Mouse (Mus musculus): ENCODE results near the gene Tceanc2. TPM values are rescaled to one million over a fixed set of nuclear protein-coding genes. Genes with fewer than 3 reads are reported as not detected.

Gene Tceanc2
- polyA plus RNA-seq (2015; fragmentation: Nextera tagmentation; extraction: Ambion mirVana): 17.7 and 36.3 TPM in 2 replicates

DNA sequence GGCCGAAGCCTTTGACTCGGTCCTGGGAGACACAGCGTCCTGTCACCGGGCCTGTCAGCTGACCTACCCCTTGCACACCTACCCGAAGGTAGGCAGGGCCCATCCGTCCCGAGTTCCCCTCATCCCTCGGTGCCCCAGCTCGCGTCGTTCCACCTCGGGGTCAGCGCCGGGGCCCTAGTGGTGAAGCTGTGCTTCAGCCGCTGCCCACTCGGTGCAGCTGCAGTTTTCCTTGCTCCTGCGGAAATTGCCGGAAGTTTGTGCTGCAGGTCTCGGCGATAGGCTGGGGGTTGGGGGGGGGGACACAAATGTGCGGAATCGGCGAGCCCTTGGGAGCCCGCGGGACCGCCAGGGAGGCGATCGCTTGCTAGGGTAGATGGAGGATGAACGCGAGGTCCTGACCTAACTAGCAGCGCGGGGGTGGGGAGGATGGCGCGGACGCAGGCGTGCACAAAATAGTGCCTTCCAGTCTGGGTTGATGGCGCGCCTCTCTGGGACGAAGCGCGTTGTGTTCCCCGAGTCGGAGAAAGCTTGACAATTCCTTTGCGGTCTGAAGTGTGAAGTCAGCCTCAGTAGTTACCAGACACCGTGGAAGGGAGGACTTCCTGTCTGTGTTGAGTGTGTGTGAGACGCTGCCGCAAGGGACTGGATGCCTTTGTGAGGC lies at the start of gene Tceanc2:
Gene Tceanc2 (minus strand): TSS at position 287 of the 661 bp plus-strand sequence.
- peaks cover under 1% of the 10 kb centered on the region; the same call in 1 of the 2 replicates for H3K36me3 ChIP-seq
- peak within 1 kb of the TSS; percentile 99 for H3K4me3 ChIP-seq (replicated peaks)
- whole genome bisulfite sequencing: under 1% methylated on average over 47 of the region's 47 CpGs
- peak within 1 kb of the TSS; percentile 87 for H3K9ac ChIP-seq (replicated peaks)
- no peaks in the 10 kb centered on the region for H3K9me3 ChIP-seq (replicated peaks)
- H3K27me3 ChIP-seq (replicated peaks): no peaks in the 10 kb centered on the region
- peaks cover 46% of the 10 kb centered on the region for H3K4me1 ChIP-seq
- H3K27ac ChIP-seq (replicated peaks): peak within 1 kb of the TSS; percentile 99
- peak within 1 kb of the TSS; percentile 77 for H3K4me2 ChIP-seq
- peak; percentile 70 for ATAC-seq (ENCODE audit: low FRiP score)

DNA sequence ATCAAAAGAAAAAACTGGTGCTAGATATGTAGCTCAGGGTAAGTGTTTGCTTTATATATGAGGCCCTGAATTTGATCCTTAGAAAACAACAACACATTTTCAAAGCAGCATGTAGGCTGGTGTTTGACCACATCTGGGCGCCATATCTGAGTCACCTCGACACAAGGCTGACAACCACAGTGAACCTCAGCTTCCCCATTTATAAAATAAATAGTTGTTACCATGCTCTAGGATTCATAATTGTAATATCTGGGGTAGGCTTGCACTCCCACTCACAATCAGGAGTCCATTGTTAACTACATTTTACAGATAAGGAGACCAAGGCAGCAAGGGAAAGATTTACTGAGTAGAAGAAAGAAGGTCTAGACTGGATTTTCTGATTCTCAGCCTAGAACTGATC lies 47.4 kb upstream of the Tceanc2 start:
- 93% methylated on average over 2 of the region's 2 CpGs for WGBS
- H3K4me2 ChIP-seq: no peak overlapping the region
- H3K4me1 ChIP-seq: no peaks in the 10 kb centered on the region
- no peak for ATAC-seq (ENCODE audit: low FRiP score)
- H3K4me3 ChIP-seq (replicated peaks): no peak overlapping the region
- H3K27me3 ChIP-seq (replicated peaks): no peaks in the 10 kb centered on the region
- H3K36me3 ChIP-seq: peaks cover 9% of the 10 kb centered on the region
- no peak overlapping the region for H3K27ac ChIP-seq (replicated peaks)
- no peaks in the 10 kb centered on the region for H3K9me3 ChIP-seq (replicated peaks)
- H3K9ac ChIP-seq (replicated peaks): no peak overlapping the region

DNA sequence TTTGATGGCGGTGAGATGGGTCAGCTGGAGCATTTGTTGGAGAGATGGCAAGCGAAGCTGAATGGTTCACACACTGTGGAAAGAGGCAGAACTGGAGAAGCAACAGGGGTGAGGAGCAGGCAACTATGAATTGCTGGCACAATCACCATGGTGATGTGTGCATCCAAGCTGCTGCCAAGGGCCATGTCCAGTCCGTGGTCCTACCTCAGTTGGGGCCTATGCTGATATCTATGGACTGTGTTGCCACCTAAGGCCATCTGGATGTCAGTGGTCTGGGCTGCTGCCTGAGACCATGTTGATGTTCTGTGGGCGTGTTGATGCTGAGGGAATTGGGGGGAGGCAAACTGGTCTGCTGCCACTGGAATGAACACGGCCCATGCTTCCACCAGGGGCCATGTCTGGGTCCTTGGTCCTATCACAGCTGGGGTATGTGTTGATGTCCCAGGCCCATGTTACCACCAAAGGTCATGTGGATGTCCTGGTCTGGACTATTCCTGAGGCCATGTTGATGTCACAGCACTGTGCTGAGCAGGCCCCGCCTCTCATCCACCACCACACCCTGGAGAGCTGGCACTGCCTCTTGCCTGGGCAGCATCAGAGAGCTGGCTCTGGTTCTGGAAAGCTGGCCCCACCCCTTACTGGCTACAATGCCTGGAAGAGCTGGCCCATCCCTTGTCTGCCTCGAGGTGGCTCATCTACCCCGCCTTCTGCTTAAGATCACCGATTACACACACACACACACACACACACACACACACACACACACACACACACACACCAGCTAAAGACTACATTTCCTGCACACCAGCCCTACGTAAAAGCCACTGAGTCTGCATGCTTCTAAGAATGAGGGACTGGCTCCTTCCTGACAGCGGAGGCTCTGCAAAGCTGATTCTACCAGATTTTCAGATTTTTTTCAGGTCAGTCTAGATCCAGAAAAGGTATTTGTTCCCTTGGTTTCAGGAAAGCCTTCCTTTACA lies 44.6 kb upstream of the Tceanc2 start:
- Histone ChIP-seq H3K27ac (replicated peaks) (no peak overlapping the region), H3K27me3 (replicated peaks) (no peaks in the 10 kb centered on the region), H3K4me3 (replicated peaks) (no peak overlapping the region), H3K4me1 (no peaks in the 10 kb centered on the region), H3K36me3 (no peaks in the 10 kb centered on the region), H3K4me2 (no peak overlapping the region), H3K9me3 (replicated peaks) (no peaks in the 10 kb centered on the region), H3K9ac (replicated peaks) (no peak overlapping the region)
- no peak for ATAC-seq (ENCODE audit: low FRiP score)
- WGBS: 84% methylated on average over 11 of the region's 11 CpGs

DNA sequence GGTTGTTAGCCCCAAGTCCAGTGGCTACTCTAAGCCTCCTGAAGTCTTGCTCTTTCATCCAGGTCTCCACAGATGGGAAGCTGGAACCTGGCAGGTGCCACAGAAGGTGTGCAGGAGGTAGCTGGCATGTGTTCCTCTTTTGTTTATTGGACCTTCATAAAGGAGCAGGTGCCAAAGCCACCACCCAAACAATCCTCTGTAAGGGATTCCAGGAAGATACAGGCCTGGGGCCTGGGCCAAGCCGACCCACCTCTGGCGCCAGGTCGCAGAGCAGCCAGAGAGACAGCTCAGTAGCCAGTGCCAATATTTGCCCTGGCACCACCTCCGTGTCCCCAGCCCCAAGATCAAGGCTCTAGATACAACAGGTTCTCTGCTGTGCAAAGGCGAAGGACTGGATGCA lies 42.6 kb upstream of the Tceanc2 start:
- Histone ChIP-seq H3K9ac (replicated peaks) (no peak overlapping the region), H3K27ac (replicated peaks) (no peak overlapping the region), H3K9me3 (replicated peaks) (no peaks in the 10 kb centered on the region), H3K4me1 (no peaks in the 10 kb centered on the region), H3K4me2 (no peak overlapping the region), H3K27me3 (replicated peaks) (no peaks in the 10 kb centered on the region), H3K36me3 (no peaks in the 10 kb centered on the region), H3K4me3 (replicated peaks) (no peak overlapping the region)
- 94% methylated on average over 5 of the region's 5 CpGs for WGBS
- ATAC-seq (ENCODE audit: low FRiP score): no peak

DNA sequence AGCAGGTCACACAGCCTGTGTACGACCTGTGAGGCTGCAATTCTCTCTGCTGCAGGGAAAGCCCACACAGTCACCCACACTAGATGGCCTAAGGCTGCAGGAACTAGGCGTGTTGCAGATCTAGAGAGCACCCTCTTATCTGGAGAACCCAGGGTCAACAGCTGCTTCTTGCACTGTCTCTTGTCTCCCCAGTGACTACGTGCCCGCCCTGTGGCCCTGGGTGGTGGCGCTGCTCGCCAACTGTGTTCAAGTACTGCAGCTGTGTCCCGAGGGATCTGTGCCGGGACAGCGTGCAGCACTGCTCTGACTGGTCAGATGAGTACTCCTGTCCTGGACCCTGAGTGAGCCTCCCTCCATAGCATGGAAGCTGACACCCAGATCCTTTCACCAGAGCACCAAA lies 38.7 kb upstream of the Tceanc2 start:
- H3K27ac ChIP-seq (replicated peaks): no peak overlapping the region
- no peak overlapping the region for H3K9ac ChIP-seq (replicated peaks)
- no peaks in the 10 kb centered on the region for H3K4me1 ChIP-seq
- no peak overlapping the region for H3K4me3 ChIP-seq (replicated peaks)
- WGBS: 91% methylated on average over 9 of the region's 9 CpGs
- H3K4me2 ChIP-seq: no peak overlapping the region
- no peaks in the 10 kb centered on the region for H3K36me3 ChIP-seq
- H3K27me3 ChIP-seq (replicated peaks): no peaks in the 10 kb centered on the region
- no peaks in the 10 kb centered on the region for H3K9me3 ChIP-seq (replicated peaks)
- ATAC-seq (ENCODE audit: low FRiP score): no peak

DNA sequence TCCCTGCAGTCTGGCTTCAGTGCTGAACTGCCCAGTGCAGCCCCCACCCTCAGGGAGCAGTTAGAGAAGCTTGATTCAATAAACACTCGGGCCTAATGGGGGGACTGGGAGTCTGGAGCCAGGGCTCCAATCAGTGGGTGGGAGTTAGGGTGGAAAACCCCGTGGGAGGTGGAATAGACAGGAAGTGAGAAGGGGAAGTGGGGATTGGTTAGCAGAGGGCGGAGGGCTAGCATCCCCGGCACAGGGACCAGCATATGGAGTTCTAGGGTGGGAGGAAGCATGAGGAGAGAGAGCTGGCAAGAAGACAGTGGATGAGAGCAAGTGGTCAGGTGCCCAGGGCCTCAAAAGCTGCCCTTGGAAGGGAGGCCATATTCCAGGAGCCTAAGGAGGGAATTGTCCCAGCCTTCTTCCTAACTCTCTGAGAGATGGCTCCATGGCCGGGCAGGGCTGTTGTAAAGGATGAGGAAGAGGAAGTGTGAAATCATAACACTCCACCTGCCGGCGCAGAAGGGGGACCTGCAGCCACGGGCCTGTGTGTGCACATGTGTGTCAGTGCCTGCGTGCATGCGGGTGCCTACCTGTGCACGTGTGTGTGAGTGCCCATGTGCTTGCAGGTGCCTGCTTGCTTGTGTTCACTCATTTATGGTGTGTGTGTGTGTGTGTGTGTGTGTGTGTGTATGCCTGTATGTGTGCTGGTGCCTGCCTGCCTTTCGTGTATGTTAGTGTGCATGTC lies 34.5 kb upstream of the Tceanc2 start:
- H3K27ac ChIP-seq (replicated peaks): no peak overlapping the region
- ATAC-seq (ENCODE audit: low FRiP score): no peak
- H3K9me3 ChIP-seq (replicated peaks): no peaks in the 10 kb centered on the region
- H3K4me2 ChIP-seq: no peak overlapping the region
- H3K36me3 ChIP-seq: 0 out of 2 replicates have a peak, but pooled peaks cover 3% of the 10 kb centered on the region
- no peaks in the 10 kb centered on the region for H3K4me1 ChIP-seq
- WGBS: 77% methylated on average over 12 of the region's 12 CpGs
- no peaks in the 10 kb centered on the region for H3K27me3 ChIP-seq (replicated peaks)
- no peak overlapping the region for H3K4me3 ChIP-seq (replicated peaks)
- no peak overlapping the region for H3K9ac ChIP-seq (replicated peaks)

DNA sequence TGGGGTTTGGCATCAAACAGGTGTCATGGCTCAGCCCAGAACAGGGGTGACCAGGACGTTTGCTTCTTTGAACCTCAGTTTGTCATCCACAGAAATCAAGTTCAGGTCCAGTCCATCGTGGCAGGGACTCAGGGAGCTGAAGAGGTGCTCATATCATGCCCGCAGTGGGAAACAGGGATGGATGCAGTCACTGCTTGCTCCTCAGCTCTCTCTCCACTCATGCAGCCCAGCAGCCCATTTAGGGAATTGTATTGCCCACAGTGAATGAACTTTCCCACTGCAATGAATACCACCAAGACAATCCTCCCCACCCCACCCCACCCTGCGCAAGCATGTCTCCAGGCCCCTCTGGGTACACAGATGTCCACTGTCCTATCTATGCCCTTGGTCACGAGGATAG lies 33.0 kb upstream of the Tceanc2 start:
- Histone ChIP-seq H3K9me3 (replicated peaks) (no peaks in the 10 kb centered on the region), H3K27me3 (replicated peaks) (no peaks in the 10 kb centered on the region), H3K9ac (replicated peaks) (no peak overlapping the region), H3K4me2 (no peak overlapping the region), H3K36me3 (peaks cover 12% of the 10 kb centered on the region), H3K27ac (replicated peaks) (no peak overlapping the region), H3K4me1 (no peaks in the 10 kb centered on the region), H3K4me3 (replicated peaks) (no peak overlapping the region)
- no peak for ATAC-seq (ENCODE audit: low FRiP score)
- 83% methylated on average over 5 of the region's 5 CpGs for WGBS

DNA sequence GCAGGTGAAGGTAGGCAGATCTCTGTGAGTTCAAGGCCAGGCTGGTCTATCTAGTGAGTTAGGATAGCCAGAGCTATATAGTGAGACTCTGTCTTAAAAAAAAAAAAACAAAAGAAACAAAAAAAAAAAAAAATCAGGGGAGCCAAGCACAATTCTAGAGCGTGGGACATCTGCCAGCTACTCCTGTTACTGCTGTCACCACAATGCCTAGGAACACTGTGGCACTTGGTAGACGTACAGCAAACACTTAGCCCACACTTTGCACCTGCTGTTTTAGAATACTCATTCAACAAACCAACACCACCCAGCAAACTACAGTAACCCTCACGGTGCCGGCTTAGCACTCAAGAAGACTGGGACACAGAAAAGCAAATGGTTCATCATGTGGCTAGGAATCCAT lies 32.5 kb upstream of the Tceanc2 start:
- Histone ChIP-seq H3K4me2 (no peak overlapping the region), H3K27me3 (replicated peaks) (no peaks in the 10 kb centered on the region), H3K36me3 (peaks cover 12% of the 10 kb centered on the region), H3K27ac (replicated peaks) (no peak overlapping the region), H3K4me3 (replicated peaks) (no peak overlapping the region), H3K4me1 (no peaks in the 10 kb centered on the region), H3K9ac (replicated peaks) (no peak overlapping the region), H3K9me3 (replicated peaks) (no peaks in the 10 kb centered on the region)
- no peak for ATAC-seq (ENCODE audit: low FRiP score)
- 70% methylated on average over 4 of the region's 4 CpGs for WGBS

DNA sequence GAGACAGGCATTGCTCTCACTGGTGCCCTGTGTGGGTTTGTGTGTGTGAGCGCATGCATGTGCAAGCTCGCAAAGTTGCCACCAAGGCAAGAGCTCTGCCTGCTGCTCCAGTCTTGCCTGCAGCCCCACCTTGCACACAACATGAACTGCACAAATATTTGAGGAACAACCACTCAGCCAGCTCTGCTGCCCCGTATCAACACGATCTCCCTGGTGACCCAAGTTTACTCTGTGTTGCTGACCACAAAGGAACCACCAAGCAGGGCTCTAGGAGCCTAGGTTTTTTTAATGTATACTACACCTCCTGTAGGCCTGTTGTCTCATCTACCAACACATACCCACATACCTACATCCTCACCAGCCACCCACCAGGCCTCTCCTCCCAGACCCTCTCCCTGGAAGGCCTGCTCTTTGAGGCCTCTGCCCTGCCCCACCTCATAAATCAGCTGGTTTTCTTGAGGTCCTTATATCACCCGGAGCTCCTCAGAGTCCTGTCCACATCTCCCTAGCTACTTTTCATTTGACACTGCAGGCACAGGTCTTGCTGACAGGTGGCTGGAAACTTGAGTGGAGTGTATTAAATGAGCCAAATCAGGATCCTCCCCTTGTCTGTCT lies 31.7 kb upstream of the Tceanc2 start:
- Histone ChIP-seq H3K27ac (replicated peaks) (no peak overlapping the region), H3K9me3 (replicated peaks) (no peaks in the 10 kb centered on the region), H3K9ac (replicated peaks) (no peak overlapping the region), H3K4me3 (replicated peaks) (no peak overlapping the region), H3K4me2 (no peak overlapping the region), H3K4me1 (no peaks in the 10 kb centered on the region), H3K27me3 (replicated peaks) (no peaks in the 10 kb centered on the region), H3K36me3 (peaks cover 19% of the 10 kb centered on the region)
- WGBS: 79% methylated on average over 5 of the region's 5 CpGs
- no peak for ATAC-seq (ENCODE audit: low FRiP score)

DNA sequence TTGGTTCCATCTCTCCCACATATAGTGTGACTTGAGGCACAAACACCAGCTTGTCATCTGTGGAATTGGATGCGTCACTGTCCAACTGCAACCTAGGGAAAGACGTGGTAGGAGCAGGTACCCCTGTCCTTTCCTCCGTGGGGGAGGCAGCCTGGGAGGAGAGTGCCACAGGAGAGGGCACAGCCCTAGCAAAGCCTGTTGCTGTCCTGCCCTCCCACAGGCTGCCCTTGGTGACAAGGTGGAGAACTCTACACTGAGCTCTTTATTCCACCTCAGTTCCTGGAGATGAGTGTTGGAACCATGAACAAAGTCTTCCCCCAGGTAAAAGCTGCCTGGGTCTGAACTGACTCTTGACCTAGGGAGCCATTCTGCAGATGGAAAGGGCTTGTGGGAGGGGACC lies 30.0 kb upstream of the Tceanc2 start, which contains the start of gene Ldlrad1:
Gene Ldlrad1 (plus strand): TSS at position 301 of the 400 bp plus-strand sequence.
- H3K9ac ChIP-seq (replicated peaks): no peak within 1 kb of the TSS
- no peaks in the 10 kb centered on the region for H3K27me3 ChIP-seq (replicated peaks)
- no peak within 1 kb of the TSS for H3K4me3 ChIP-seq (replicated peaks)
- H3K36me3 ChIP-seq: peaks cover 29% of the 10 kb centered on the region
- no peak within 1 kb of the TSS for H3K27ac ChIP-seq (replicated peaks)
- no peak within 1 kb of the TSS for H3K4me2 ChIP-seq
- H3K9me3 ChIP-seq (replicated peaks): no peaks in the 10 kb centered on the region
- WGBS: 91% methylated on average over 3 of the region's 3 CpGs
- H3K4me1 ChIP-seq: no peaks in the 10 kb centered on the region
- ATAC-seq (ENCODE audit: low FRiP score): no peak

DNA sequence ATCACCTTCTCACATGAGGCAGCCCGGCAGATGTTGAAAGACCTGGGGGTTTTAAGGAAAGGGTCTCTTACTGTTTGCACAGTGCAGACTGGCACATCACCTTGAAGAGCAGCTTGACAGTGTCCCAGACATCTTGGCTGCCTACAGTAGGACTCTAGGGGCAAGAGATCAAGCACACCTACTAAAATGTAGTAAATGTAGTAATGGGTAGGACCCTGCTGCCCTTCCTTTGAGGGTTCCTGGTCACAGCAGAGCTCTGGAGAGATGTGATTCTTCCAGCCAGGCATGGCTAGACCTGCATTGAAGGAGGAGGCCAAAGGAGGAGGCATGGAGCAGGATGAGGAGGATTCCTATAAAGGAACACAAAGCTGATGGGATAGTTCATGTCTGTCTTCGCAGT lies 28.1 kb upstream of the Tceanc2 start:
- H3K4me1 ChIP-seq: no peaks in the 10 kb centered on the region
- H3K9me3 ChIP-seq (replicated peaks): no peaks in the 10 kb centered on the region
- H3K4me3 ChIP-seq (replicated peaks): no peak overlapping the region
- H3K9ac ChIP-seq (replicated peaks): no peak overlapping the region
- H3K27ac ChIP-seq (replicated peaks): no peak overlapping the region
- H3K4me2 ChIP-seq: no peak overlapping the region
- no peak for ATAC-seq (ENCODE audit: low FRiP score)
- no peaks in the 10 kb centered on the region for H3K27me3 ChIP-seq (replicated peaks)
- 94% methylated on average over 2 of the region's 2 CpGs for WGBS
- peaks cover 48% of the 10 kb centered on the region for H3K36me3 ChIP-seq
